Mouse (Mus musculus): ENCODE measurements at regions not wholly inside any gene's neighbourhood (a gene's known extent, or its start where the extent isn't known, plus 50 kb on each side); places are given as distances from the start of the nearest gene placed in this dataset.
A peak's percentile ranks its signal among the peaks of the same experiment; 100 is the strongest.

GRCm38 (mm10) chr10:6053207-6053606 is 131.0 kb upstream of the Rgs17 start:
- no peak overlapping the region for H3K9ac ChIP-seq (ENCODE audit: low read length)
- ATAC-seq (ENCODE audit: insufficient number of reproducible peaks, low FRiP score, low TSS enrichment, low read depth) (no peak), DNase-seq (ENCODE audit: low spot score) (no peak)
- H3K36me3 ChIP-seq (ENCODE audit: control insufficient read depth, insufficient read depth, low read length): no peaks in the 10 kb centered on the region
- no peak overlapping the region for H3K4me3 ChIP-seq (ENCODE audit: low read depth, low read length)
- no peak overlapping the region for H3K27ac ChIP-seq (replicated peaks; ENCODE audit: low read depth, low read length)
- 73% methylated on average over 2 of the region's 2 CpGs for WGBS
- H3K9me3 ChIP-seq (ENCODE audit: control insufficient read depth, low read length): no peaks in the 10 kb centered on the region
- no peaks in the 10 kb centered on the region for H3K4me1 ChIP-seq (ENCODE audit: control insufficient read depth, insufficient read depth, low read length)
- no peak overlapping the region for H3K4me2 ChIP-seq (ENCODE audit: low read depth, severe bottlenecking)
- H3K27me3 ChIP-seq (ENCODE audit: control insufficient read depth, insufficient read depth, low read length): no peaks in the 10 kb centered on the region

- 78% methylated on average over 5 of the region's 5 CpGs for WGBS
- no peak overlapping the region for H3K4me2 ChIP-seq (ENCODE audit: low read depth, severe bottlenecking)
- H3K4me1 ChIP-seq (ENCODE audit: control insufficient read depth, insufficient read depth, low read length): no peaks in the 10 kb centered on the region
- DNase-seq (ENCODE audit: low spot score) (no peak), ATAC-seq (ENCODE audit: insufficient number of reproducible peaks, low FRiP score, low TSS enrichment, low read depth) (no peak)
- no peak overlapping the region for H3K9ac ChIP-seq (ENCODE audit: low read length)
- no peaks in the 10 kb centered on the region for H3K36me3 ChIP-seq (ENCODE audit: control insufficient read depth, insufficient read depth, low read length)
- no peak overlapping the region for H3K27ac ChIP-seq (replicated peaks; ENCODE audit: low read depth, low read length)
- no peak overlapping the region for H3K4me3 ChIP-seq (ENCODE audit: low read depth, low read length)
- no peaks in the 10 kb centered on the region for H3K9me3 ChIP-seq (ENCODE audit: control insufficient read depth, low read length)
- H3K27me3 ChIP-seq (ENCODE audit: control insufficient read depth, insufficient read depth, low read length): no peaks in the 10 kb centered on the region
Observed at GRCm38 (mm10) chr10:6043358-6043757, 121.2 kb upstream of the Rgs17 start.

GRCm38 (mm10) chr10:6039771-6040170 is 117.6 kb upstream of the Rgs17 start:
- Histone ChIP-seq H3K4me1 (ENCODE audit: control insufficient read depth, insufficient read depth, low read length) (no peaks in the 10 kb centered on the region), H3K4me3 (ENCODE audit: low read depth, low read length) (no peak overlapping the region), H3K9ac (ENCODE audit: low read length) (no peak overlapping the region), H3K9me3 (ENCODE audit: control insufficient read depth, low read length) (no peaks in the 10 kb centered on the region), H3K4me2 (ENCODE audit: low read depth, severe bottlenecking) (no peak overlapping the region), H3K27ac (replicated peaks; ENCODE audit: low read depth, low read length) (no peak overlapping the region), H3K27me3 (ENCODE audit: control insufficient read depth, insufficient read depth, low read length) (no peaks in the 10 kb centered on the region), H3K36me3 (ENCODE audit: control insufficient read depth, insufficient read depth, low read length) (no peaks in the 10 kb centered on the region)
- ATAC-seq (ENCODE audit: insufficient number of reproducible peaks, low FRiP score, low TSS enrichment, low read depth) (no peak), DNase-seq (ENCODE audit: low spot score) (no peak)
- 76% methylated on average over 4 of the region's 4 CpGs for WGBS

- Histone ChIP-seq H3K36me3 (ENCODE audit: control insufficient read depth, insufficient read depth, low read length) (no peaks in the 10 kb centered on the region), H3K4me3 (ENCODE audit: low read depth, low read length) (no peak overlapping the region), H3K4me2 (ENCODE audit: low read depth, severe bottlenecking) (no peak overlapping the region), H3K9ac (ENCODE audit: low read length) (no peak overlapping the region), H3K4me1 (ENCODE audit: control insufficient read depth, insufficient read depth, low read length) (no peaks in the 10 kb centered on the region), H3K9me3 (ENCODE audit: control insufficient read depth, low read length) (no peaks in the 10 kb centered on the region), H3K27me3 (ENCODE audit: control insufficient read depth, insufficient read depth, low read length) (no peaks in the 10 kb centered on the region), H3K27ac (replicated peaks; ENCODE audit: low read depth, low read length) (no peak overlapping the region)
- peak; percentile 81 for ATAC-seq (ENCODE audit: insufficient number of reproducible peaks, low FRiP score, low TSS enrichment, low read depth)
- peak; percentile 91 for DNase-seq (ENCODE audit: low spot score)
- WGBS: 26% methylated on average over 25 of the region's 25 CpGs
Observed at GRCm38 (mm10) chr10:6035792-6036487, 113.7 kb upstream of the Rgs17 start.

- no peak overlapping the region for H3K4me2 ChIP-seq (ENCODE audit: low read depth, severe bottlenecking)
- ATAC-seq (ENCODE audit: insufficient number of reproducible peaks, low FRiP score, low TSS enrichment, low read depth) (no peak), DNase-seq (ENCODE audit: low spot score) (no peak)
- no peaks in the 10 kb centered on the region for H3K4me1 ChIP-seq (ENCODE audit: control insufficient read depth, insufficient read depth, low read length)
- no peak overlapping the region for H3K9ac ChIP-seq (ENCODE audit: low read length)
- H3K36me3 ChIP-seq (ENCODE audit: control insufficient read depth, insufficient read depth, low read length): no peaks in the 10 kb centered on the region
- no peaks in the 10 kb centered on the region for H3K27me3 ChIP-seq (ENCODE audit: control insufficient read depth, insufficient read depth, low read length)
- H3K27ac ChIP-seq (replicated peaks; ENCODE audit: low read depth, low read length): no peak overlapping the region
- no peaks in the 10 kb centered on the region for H3K9me3 ChIP-seq (ENCODE audit: control insufficient read depth, low read length)
- H3K4me3 ChIP-seq (ENCODE audit: low read depth, low read length): no peak overlapping the region
- 86% methylated on average over 4 of the region's 4 CpGs for WGBS
Observed at GRCm38 (mm10) chr10:6032469-6032868, 110.3 kb upstream of the Rgs17 start.

GRCm38 (mm10) chr10:6027551-6027950 is 105.4 kb upstream of the Rgs17 start:
- Histone ChIP-seq H3K4me1 (ENCODE audit: control insufficient read depth, insufficient read depth, low read length) (no peaks in the 10 kb centered on the region), H3K4me2 (ENCODE audit: low read depth, severe bottlenecking) (no peak overlapping the region), H3K27ac (replicated peaks; ENCODE audit: low read depth, low read length) (no peak overlapping the region), H3K27me3 (ENCODE audit: control insufficient read depth, insufficient read depth, low read length) (no peaks in the 10 kb centered on the region), H3K9ac (ENCODE audit: low read length) (no peak overlapping the region), H3K9me3 (ENCODE audit: control insufficient read depth, low read length) (no peaks in the 10 kb centered on the region), H3K36me3 (ENCODE audit: control insufficient read depth, insufficient read depth, low read length) (no peaks in the 10 kb centered on the region), H3K4me3 (ENCODE audit: low read depth, low read length) (no peak overlapping the region)
- no peak for DNase-seq (ENCODE audit: low spot score)
- WGBS: 61% methylated on average over 1 of the region's 1 CpGs
- ATAC-seq (ENCODE audit: insufficient number of reproducible peaks, low FRiP score, low TSS enrichment, low read depth): no peak

- Histone ChIP-seq H3K4me2 (ENCODE audit: low read depth, severe bottlenecking) (no peak overlapping the region), H3K36me3 (ENCODE audit: control insufficient read depth, insufficient read depth, low read length) (no peaks in the 10 kb centered on the region), H3K4me1 (ENCODE audit: control insufficient read depth, insufficient read depth, low read length) (no peaks in the 10 kb centered on the region), H3K4me3 (ENCODE audit: low read depth, low read length) (no peak overlapping the region), H3K27ac (replicated peaks; ENCODE audit: low read depth, low read length) (no peak overlapping the region), H3K27me3 (ENCODE audit: control insufficient read depth, insufficient read depth, low read length) (no peaks in the 10 kb centered on the region), H3K9me3 (ENCODE audit: control insufficient read depth, low read length) (no peaks in the 10 kb centered on the region), H3K9ac (ENCODE audit: low read length) (no peak overlapping the region)
- no peak for DNase-seq (ENCODE audit: low spot score)
- no peak for ATAC-seq (ENCODE audit: insufficient number of reproducible peaks, low FRiP score, low TSS enrichment, low read depth)
- 38% methylated on average over 5 of the region's 5 CpGs for WGBS
Observed at GRCm38 (mm10) chr10:6026317-6026716, 104.1 kb upstream of the Rgs17 start.

- no peaks in the 10 kb centered on the region for H3K36me3 ChIP-seq (ENCODE audit: control insufficient read depth, insufficient read depth, low read length)
- 72% methylated on average over 2 of the region's 2 CpGs for WGBS
- no peak for ATAC-seq (ENCODE audit: insufficient number of reproducible peaks, low FRiP score, low TSS enrichment, low read depth)
Observed at GRCm38 (mm10) chr10:6022609-6023283, 100.5 kb upstream of the Rgs17 start.

More at GRCm38 (mm10) chr10:6022609-6023283, 100.5 kb upstream of the Rgs17 start:
- no peak overlapping the region for H3K27ac ChIP-seq (replicated peaks; ENCODE audit: low read depth, low read length)
- H3K4me1 ChIP-seq (ENCODE audit: control insufficient read depth, insufficient read depth, low read length): no peaks in the 10 kb centered on the region
- no peak for DNase-seq (ENCODE audit: low spot score)
- no peak overlapping the region for H3K4me3 ChIP-seq (ENCODE audit: low read depth, low read length)
- no peaks in the 10 kb centered on the region for H3K27me3 ChIP-seq (ENCODE audit: control insufficient read depth, insufficient read depth, low read length)
- no peaks in the 10 kb centered on the region for H3K9me3 ChIP-seq (ENCODE audit: control insufficient read depth, low read length)
- no peak overlapping the region for H3K9ac ChIP-seq (ENCODE audit: low read length)
- H3K4me2 ChIP-seq (ENCODE audit: low read depth, severe bottlenecking): no peak overlapping the region
